Mouse (Mus musculus): ENCODE data around the gene Isy1.

DNA sequence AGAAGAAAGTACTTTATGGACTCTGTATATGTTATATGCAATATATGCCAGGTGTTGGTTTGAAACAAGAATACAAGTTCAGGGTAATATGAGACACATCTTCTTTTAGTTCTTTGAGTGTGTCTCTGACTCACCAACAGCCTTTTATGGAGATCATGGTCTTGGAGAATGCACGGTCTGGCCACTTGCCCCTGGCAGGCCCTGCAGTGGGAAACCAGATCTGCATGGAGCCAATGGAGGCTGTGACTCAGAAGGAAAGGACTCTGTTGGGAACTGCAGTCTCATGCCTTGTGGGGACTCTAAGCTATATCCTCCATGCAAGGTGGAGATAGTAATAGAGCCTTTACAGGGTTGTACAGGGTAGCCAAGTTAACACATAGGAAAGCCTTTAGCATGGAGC, 36.5 kb upstream of the Isy1 start:
- TF ChIP-seq CTCF (IDR thresholded peaks at IDR 0.05; ENCODE audit: control insufficient read depth, insufficient read depth, insufficient read length) (no peak), USF1 (IDR thresholded peaks at IDR 0.05; ENCODE audit: low read depth) (no peak), MYOD1 (IDR thresholded peaks at IDR 0.05; ENCODE audit: control insufficient read depth, insufficient read length, low read depth) (no peak)
